Comparison of ENCODE assay signal across 8 mouse cellular contexts in the genomic region with DNA sequence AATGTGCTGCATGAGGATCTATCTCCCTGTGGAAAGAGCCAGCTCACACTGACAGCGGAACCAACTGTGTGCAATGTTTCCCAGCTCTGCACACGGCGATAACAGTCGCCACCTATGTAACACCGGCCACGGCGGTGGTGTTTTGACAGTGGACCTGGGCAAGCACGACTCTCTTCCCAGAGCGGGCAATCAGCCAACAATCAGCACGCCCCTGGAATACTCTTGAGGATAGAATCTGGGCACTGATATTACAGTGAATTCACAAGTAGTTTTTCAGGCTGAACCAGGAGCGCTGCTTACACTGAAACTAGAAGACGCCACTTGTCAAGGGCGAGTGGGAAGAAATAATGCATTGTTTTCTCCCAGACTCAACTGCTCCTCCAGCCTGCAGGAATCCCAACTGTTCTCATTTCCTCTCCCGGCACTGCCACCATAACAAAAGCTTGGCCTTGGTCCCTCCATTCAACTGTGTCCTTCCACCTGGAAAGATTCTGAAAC.
DNase-seq lines count a peak whose midpoint lies in the region; ATAC-seq and TF ChIP-seq lines count a peak whose summit lies in the region.

No protein-coding gene starts in this region.

- H3K9me3 ChIP-seq in embryonic facial prominence, embryonic 10.5 days: no peaks in the 10 kb centered on the region
- no peaks in the 10 kb centered on the region for H3K9me3 ChIP-seq in intestine, embryonic 14.5 days (ENCODE audit: control insufficient read depth, low read length)

- H3K36me3 ChIP-seq in embryonic facial prominence, embryonic 10.5 days (replicated peaks): no peaks in the 10 kb centered on the region
- no peaks in the 10 kb centered on the region for H3K36me3 ChIP-seq in intestine, embryonic 14.5 days (ENCODE audit: control insufficient read depth, insufficient read depth, low read length)

- H3K4me2 ChIP-seq in intestine, embryonic 14.5 days (ENCODE audit: low read length): no peak overlapping the region

- H3K4me1 ChIP-seq in embryonic facial prominence, embryonic 10.5 days: peaks cover 46% of the 10 kb centered on the region
- peaks cover 26% of the 10 kb centered on the region for H3K4me1 ChIP-seq in intestine, embryonic 14.5 days (replicated peaks; ENCODE audit: control insufficient read depth, insufficient read depth, low read length)

- TF ChIP-seq CTCF in gastrocnemius, adult 2 months (IDR thresholded peaks at IDR 0.05): peak; percentile 9; the same call in 1 of the 2 replicates

- H3K4me3 ChIP-seq in gastrocnemius, adult 2 months: peak overlapping the region; percentile 47
- H3K4me3 ChIP-seq in embryonic facial prominence, embryonic 10.5 days: no peak overlapping the region
- no peak overlapping the region for H3K4me3 ChIP-seq in intestine, embryonic 14.5 days (ENCODE audit: low read depth, low read length)

- peak; percentile 27 for DNase-seq in gastrocnemius, adult 2 months
- no peak for DNase-seq in gastrocnemius, adult 18-20 months (ENCODE audit: low spot score)
- DNase-seq in ES-CJ7 (ENCODE audit: low read depth, low spot score): peak; percentile 74
- DNase-seq in embryonic facial prominence, embryonic 10.5 days (ENCODE audit: low spot score): no peak
- no peak for DNase-seq in intestine, embryonic 14.5 days (ENCODE audit: low spot score)
- DNase-seq in skeletal muscle tissue, adult 2 months (ENCODE audit: low read depth, low spot score): peak; percentile 15
- DNase-seq in layer of hippocampus, postnatal 14 days (ENCODE audit: low spot score in 2 of 2): no peak
- DNase-seq in left cerebral cortex, postnatal 25 days (ENCODE audit: low spot score in 2 of 2): no peak

- intact Hi-C loops in gastrocnemius, adult 2 months (cut with DNase I): loop anchor here (10.0 kb wide), 1 partner anchor 101 kb away; a partner anchor contains a TSS
- intact Hi-C loops in left cerebral cortex, postnatal 25 days (cut with DNase I): loop anchor here (5.0 kb wide), 1 partner anchor 99 kb away; a partner anchor contains a TSS

- no peaks in the 10 kb centered on the region for H3K27me3 ChIP-seq in embryonic facial prominence, embryonic 10.5 days (replicated peaks; ENCODE audit: low read depth, poor library complexity, severe bottlenecking)
- H3K27me3 ChIP-seq in intestine, embryonic 14.5 days (replicated peaks; ENCODE audit: control insufficient read depth, insufficient read depth, low read length): no peaks in the 10 kb centered on the region

- 74% methylated on average over 14 of the region's 14 CpGs for WGBS in embryonic facial prominence, embryonic 10.5 days
- 57% methylated on average over 14 of the region's 14 CpGs for WGBS in intestine, embryonic 14.5 days

- no peak for ATAC-seq in intestine, embryonic 14.5 days (replicated peaks; ENCODE audit: low FRiP score, low TSS enrichment, low read depth)

- H3K27ac ChIP-seq in gastrocnemius, adult 2 months: peak overlapping the region; percentile 73
- H3K27ac ChIP-seq in embryonic facial prominence, embryonic 10.5 days (replicated peaks): peak overlapping the region; percentile 30; the same call in 1 of the 2 replicates
- H3K27ac ChIP-seq in intestine, embryonic 14.5 days (ENCODE audit: low read depth): peak overlapping the region; percentile 3

- no peak overlapping the region for H3K9ac ChIP-seq in intestine, embryonic 14.5 days (ENCODE audit: low read length)

Comparison
In these comparisons a context has a peak if more than half of its experiments do, and no peak if none do; other contexts are left out.
1. DNase-seq: peak in gastrocnemius, adult 2 months (single experiment), ES-CJ7 (single experiment) and skeletal muscle tissue, adult 2 months (single experiment); none in gastrocnemius, adult 18-20 months (single experiment), embryonic facial prominence, embryonic 10.5 days (single experiment), intestine, embryonic 14.5 days (single experiment), layer of hippocampus, postnatal 14 days (0 of 2) and left cerebral cortex, postnatal 25 days (0 of 2).
2. H3K27ac ChIP-seq: peak in every context shown above with its lines; median percentile 73 in gastrocnemius, adult 2 months; 30 in embryonic facial prominence, embryonic 10.5 days; 3 in intestine, embryonic 14.5 days.